Mouse (Mus musculus) thymus, adult 2 months (tissue): Measurements from ENCODE around the gene Dek. TPM values are rescaled to one million over a fixed set of nuclear protein-coding genes. Genes with fewer than 3 reads are reported as not detected.
A peak's percentile ranks its signal among the peaks of the same experiment; 100 is the strongest.

Source experiments
- DNase-seq: peaks from one replicate; pipeline ENCODE4 v3.0.0; 2021
- H3K27ac ChIP-seq: fragments of 200-500 bp; 2 replicates; pipeline ENCODE4 v1.5.1; 2012; ENCODE audit warnings: low read length, control low read depth; ENCODE audit not compliant: control insufficient read depth, insufficient read depth
- H3K27me3 ChIP-seq: fragments of 200-500 bp; 2 replicates; pipeline ENCODE4 v1.6.1; 2012; ENCODE audit warnings: mild to moderate bottlenecking, low read length, moderate library complexity, mixed read lengths; ENCODE audit not compliant: control insufficient read depth, insufficient read depth
- H3K36me3 ChIP-seq: fragments of 200-500 bp; 2 replicates; pipeline ENCODE4 v1.6.1; 2012; ENCODE audit warnings: mild to moderate bottlenecking, low read length, moderate library complexity; ENCODE audit not compliant: control insufficient read depth, insufficient read depth
- H3K4me1 ChIP-seq: fragments of 200-500 bp; replicated peaks from 2 replicates; pipeline ENCODE4 v1.6.1; 2012; ENCODE audit warnings: low read length; ENCODE audit not compliant: control insufficient read depth, insufficient read depth
- H3K4me3 ChIP-seq: fragments of 200-500 bp; 2 replicates; pipeline ENCODE4 v1.5.1; 2012; ENCODE audit warnings: mild to moderate bottlenecking, low read length, control low read depth, moderate library complexity; ENCODE audit not compliant: control insufficient read depth, insufficient read depth
- CTCF ChIP-seq: fragments of 200-500 bp; IDR thresholded peaks from 2 replicates; pipeline ENCODE4 v1.5.1; 2012; ENCODE audit warnings: mild to moderate bottlenecking, control low read depth, low read length, moderate library complexity, borderline replicate concordance; ENCODE audit not compliant: control insufficient read depth, poor library complexity, insufficient read depth; ENCODE audit errors: extremely low read depth
- POLR2A ChIP-seq: fragments of 200-500 bp; IDR thresholded peaks from 2 replicates; pipeline ENCODE4 v1.6.1; 2012; ENCODE audit warnings: mild to moderate bottlenecking, low read length, control low read depth, moderate library complexity; ENCODE audit not compliant: control insufficient read depth, poor library complexity, insufficient read depth; ENCODE audit errors: extremely low read depth
- WGBS: fragments of 180-500 bp; shearing (Covaris S2); methylation state at CpG from one replicate; pipeline ENCODE4 v1.1.7; 2018; 5-methylcytosine and 5-hydroxymethylcytosine counted together
- polyA plus RNA-seq: library from polyadenylated mRNA; depleted of rRNA; stranded (reverse); fragments of >200 nt; gene quantifications from 2 replicates; pipeline ENCODE4 v1.2.3, GENCODE M21; 2012

Dek gene
- polyA plus RNA-seq, 1 experiment = 50.4 TPM

- H3K36me3 ChIP-seq = no peaks in the 10 kb centered on the region
- H3K27me3 ChIP-seq = no peaks in the 10 kb centered on the region
- DNase-seq = no peak
- no peak overlapping the region for H3K4me3 ChIP-seq
- TF ChIP-seq POLR2A (no peak), CTCF (no peak)
- 97% methylated on average over 3 of the region's 3 CpGs for WGBS
- H3K27ac ChIP-seq = no peak overlapping the region
- no peaks in the 10 kb centered on the region for H3K4me1 ChIP-seq
Measured at GRCm38 (mm10) chr13:47116000-47116399, 10.0 kb upstream of the Dek start.

DNA sequence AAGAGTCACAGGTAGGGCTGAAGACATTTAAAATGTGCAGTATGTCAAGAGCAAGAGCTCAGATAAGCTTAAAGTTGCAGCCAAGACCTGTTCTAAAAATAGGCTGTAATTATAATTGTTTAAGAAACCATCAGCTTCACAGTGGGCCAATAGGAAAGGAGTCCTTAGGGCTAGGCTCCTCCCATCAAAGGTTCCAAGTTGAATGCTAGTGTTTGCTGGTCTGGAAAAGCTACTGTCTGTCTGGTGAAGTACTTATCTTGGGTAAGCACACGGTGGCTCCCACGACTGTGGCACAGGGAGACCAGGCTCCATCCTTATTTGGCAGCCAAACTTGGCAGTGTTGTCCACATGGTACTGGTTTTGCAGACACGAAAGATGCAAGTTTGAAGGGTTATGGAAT, 6.9 kb upstream of the Dek start:
- 87% methylated on average over 3 of the region's 3 CpGs for WGBS
- no peak overlapping the region for H3K27ac ChIP-seq
- H3K4me1 ChIP-seq = no peaks in the 10 kb centered on the region
- TF ChIP-seq CTCF = no peak
- TF ChIP-seq POLR2A = no peak
- H3K4me3 ChIP-seq = no peak overlapping the region
- no peaks in the 10 kb centered on the region for H3K36me3 ChIP-seq
- DNase-seq = no peak
- no peaks in the 10 kb centered on the region for H3K27me3 ChIP-seq

DNA sequence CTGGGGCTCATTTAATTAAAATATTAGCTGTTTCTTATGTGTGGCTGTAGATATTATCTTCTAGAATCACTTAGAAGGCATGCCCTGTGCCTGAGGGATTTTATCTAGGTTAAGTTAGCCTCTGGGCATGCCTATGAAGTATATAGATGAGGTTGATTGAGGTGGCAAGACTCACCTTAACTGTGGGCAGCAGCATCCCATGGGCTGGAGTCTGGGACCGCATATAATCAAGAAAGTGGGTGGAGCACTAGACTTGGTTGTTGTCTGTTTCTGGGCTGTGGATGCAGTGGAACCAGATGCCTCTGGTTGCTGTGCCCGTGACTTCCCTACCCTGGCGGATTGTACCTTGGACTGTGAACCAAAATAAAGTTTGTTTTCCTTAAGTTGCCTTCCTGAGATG, 6.1 kb upstream of the Dek start:
- Histone ChIP-seq H3K4me1 (no peaks in the 10 kb centered on the region), H3K27me3 (no peaks in the 10 kb centered on the region), H3K36me3 (no peaks in the 10 kb centered on the region), H3K27ac (no peak overlapping the region), H3K4me3 (no peak overlapping the region)
- 92% methylated on average over 3 of the region's 3 CpGs for WGBS
- TF ChIP-seq POLR2A (no peak), CTCF (no peak)
- no peak for DNase-seq

- H3K27ac ChIP-seq = no peak overlapping the region
- no peak overlapping the region for H3K4me3 ChIP-seq
- H3K36me3 ChIP-seq = no peaks in the 10 kb centered on the region
- DNase-seq = no peak
- WGBS = 93% methylated on average over 3 of the region's 3 CpGs
- no peak for TF ChIP-seq CTCF
- no peak for TF ChIP-seq POLR2A
- no peaks in the 10 kb centered on the region for H3K27me3 ChIP-seq
- H3K4me1 ChIP-seq = no peaks in the 10 kb centered on the region
Measured at GRCm38 (mm10) chr13:47111185-47111584, 5.2 kb upstream of the Dek start.

- 91% methylated on average over 2 of the region's 2 CpGs for WGBS
- 0 out of 2 replicates have a peak, but pooled peaks cover 2% of the 10 kb centered on the region for H3K4me1 ChIP-seq
- H3K27ac ChIP-seq = no peak overlapping the region
- no peak overlapping the region for H3K4me3 ChIP-seq
- H3K36me3 ChIP-seq = no peaks in the 10 kb centered on the region
- DNase-seq = no peak
- TF ChIP-seq CTCF = no peak
- no peak for TF ChIP-seq POLR2A
- H3K27me3 ChIP-seq = no peaks in the 10 kb centered on the region
Measured at GRCm38 (mm10) chr13:47109239-47109638, 3.2 kb upstream of the Dek start.

DNA sequence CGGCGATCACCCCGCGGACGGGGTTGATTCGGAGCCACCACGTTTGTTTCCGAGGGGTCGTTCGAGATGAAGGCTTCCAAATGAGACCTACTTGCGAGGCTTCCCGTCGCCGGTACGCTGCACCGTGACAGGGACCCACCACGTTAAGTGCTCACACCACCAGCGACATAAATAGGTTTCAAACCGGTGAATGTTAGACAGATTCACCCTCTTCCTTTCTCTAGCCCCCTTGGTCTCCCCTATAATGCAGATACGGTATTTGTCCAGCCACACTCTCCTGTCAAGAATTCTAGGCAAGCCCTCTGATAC, 533 bp upstream of the Dek start:
- peaks cover 8% of the 10 kb centered on the region for H3K4me1 ChIP-seq
- H3K27me3 ChIP-seq = no peaks in the 10 kb centered on the region
- no peak for DNase-seq
- H3K27ac ChIP-seq = peak overlapping the region; percentile 39; the same call in 1 of the 2 replicates
- no peak for TF ChIP-seq POLR2A
- TF ChIP-seq CTCF = no peak
- WGBS = under 1% methylated on average over 20 of the region's 20 CpGs
- H3K4me3 ChIP-seq = peak overlapping the region; percentile 98
- peaks cover 3% of the 10 kb centered on the region; the same call in 1 of the 2 replicates for H3K36me3 ChIP-seq

- DNase-seq = peak; percentile 22
- under 1% methylated on average over 25 of the region's 25 CpGs for WGBS
- peaks cover 16% of the 10 kb centered on the region for H3K36me3 ChIP-seq
- TF ChIP-seq POLR2A (no peak), CTCF (no peak)
- no peaks in the 10 kb centered on the region for H3K27me3 ChIP-seq
- peak overlapping the region; percentile 79 for H3K27ac ChIP-seq
- peak overlapping the region; percentile 89 for H3K4me3 ChIP-seq
- H3K4me1 ChIP-seq = peaks cover 8% of the 10 kb centered on the region
Measured at GRCm38 (mm10) chr13:47104856-47105541, 1.0 kb downstream of the Dek start.
